Mouse (Mus musculus): ENCODE measurements around the gene Stard9.

- TF ChIP-seq POLR2A (IDR thresholded peaks at IDR 0.05; ENCODE audit: extremely low read depth, insufficient read depth, low read length) (no peak), CTCF (IDR thresholded peaks at IDR 0.05; ENCODE audit: extremely low read depth, insufficient read depth, low read length) (no peak)
These were observed 14.9 kb downstream of the Stard9 start for GRCm38 (mm10) chr2:120643836-120644235.

All from cortical plate, adult 2 months (tissue).